ENCODE assay signal across 26 mouse cellular contexts in the genomic region with DNA sequence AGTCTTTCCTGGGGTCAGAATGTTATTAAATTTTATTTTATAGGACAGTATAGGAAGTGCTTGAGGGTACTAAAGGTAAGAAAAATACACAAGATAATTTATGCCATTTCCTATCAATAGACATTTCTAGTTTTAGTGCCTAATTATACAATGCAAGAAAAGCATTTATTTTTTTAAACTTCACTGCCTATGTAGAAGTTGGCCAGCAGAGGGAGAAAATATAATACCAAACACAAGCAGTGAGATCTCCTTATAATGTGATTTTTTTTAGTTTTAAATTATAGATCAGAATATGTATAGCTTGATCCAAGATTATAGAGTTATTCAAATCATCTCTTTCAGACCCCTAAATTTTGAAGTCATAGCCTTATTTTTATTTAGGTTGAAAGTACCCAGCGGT.
A peak's percentile ranks its signal among the peaks of the same experiment; 100 is the strongest.
DNase-seq lines count a peak whose midpoint lies in the region; ATAC-seq and TF ChIP-seq lines count a peak whose summit lies in the region.
"Had no signal": no experiment of that assay in that cellular context is flagged by ENCODE, and none has a peak within 500 bp of the region (broad histone marks: within the 10 kb centered on the region; RNA-seq: fewer than 3 reads in every experiment).

No protein-coding gene starts in this region.

- H3K27me3 ChIP-seq in hindbrain, postnatal 0 days (ENCODE audit: insufficient read depth, low read length): no peaks in the 10 kb centered on the region
- no peaks in the 10 kb centered on the region for H3K27me3 ChIP-seq in hindbrain, embryonic 10.5 days (ENCODE audit: insufficient read depth, poor library complexity, severe bottlenecking)
- no peaks in the 10 kb centered on the region for H3K27me3 ChIP-seq in midbrain, embryonic 14.5 days (ENCODE audit: control insufficient read depth, insufficient read depth, low read length)
- no peaks in the 10 kb centered on the region for H3K27me3 ChIP-seq in midbrain, embryonic 15.5 days (replicated peaks)
- H3K27me3 ChIP-seq in forebrain, embryonic 14.5 days (replicated peaks; ENCODE audit: control insufficient read depth, insufficient read depth, low read length): no peaks in the 10 kb centered on the region
- H3K27me3 ChIP-seq: embryonic facial prominence, embryonic 15.5 days; heart, embryonic 15.5 days; liver, embryonic 15.5 days; midbrain, embryonic 12.5 days; neural tube, embryonic 12.5 days had no signal

- H3K4me1 ChIP-seq in hindbrain, postnatal 0 days (ENCODE audit: insufficient read depth, low read length): no peaks in the 10 kb centered on the region
- H3K4me1 ChIP-seq in hindbrain, embryonic 10.5 days (replicated peaks): no peaks in the 10 kb centered on the region
- H3K4me1 ChIP-seq in midbrain, embryonic 14.5 days (ENCODE audit: control insufficient read depth, insufficient read depth, low read length): no peaks in the 10 kb centered on the region
- no peaks in the 10 kb centered on the region for H3K4me1 ChIP-seq in midbrain, embryonic 15.5 days
- H3K4me1 ChIP-seq in forebrain, embryonic 14.5 days (ENCODE audit: control insufficient read depth, insufficient read depth, low read length): no peaks in the 10 kb centered on the region
- H3K4me1 ChIP-seq: embryonic facial prominence, embryonic 15.5 days; heart, embryonic 15.5 days; limb, embryonic 10.5 days; liver, embryonic 15.5 days; midbrain, embryonic 12.5 days; neural tube, embryonic 12.5 days had no signal

- no peak overlapping the region for H3K4me3 ChIP-seq in hindbrain, postnatal 0 days (ENCODE audit: low read length)
- H3K4me3 ChIP-seq in hindbrain, embryonic 10.5 days: no peak overlapping the region
- H3K4me3 ChIP-seq in midbrain, embryonic 14.5 days (replicated peaks; ENCODE audit: low read depth, low read length): no peak overlapping the region
- no peak overlapping the region for H3K4me3 ChIP-seq in midbrain, embryonic 15.5 days
- no peak overlapping the region for H3K4me3 ChIP-seq in forebrain, embryonic 14.5 days (ENCODE audit: low read depth, low read length)
- H3K4me3 ChIP-seq: embryonic facial prominence, embryonic 15.5 days; heart, embryonic 15.5 days; limb, embryonic 10.5 days; liver, embryonic 15.5 days; midbrain, embryonic 12.5 days; neural tube, embryonic 12.5 days had no signal

- H3K27ac ChIP-seq in hindbrain, postnatal 0 days: no peak overlapping the region
- no peak overlapping the region for H3K27ac ChIP-seq in hindbrain, embryonic 10.5 days
- H3K27ac ChIP-seq in midbrain, embryonic 14.5 days (replicated peaks; ENCODE audit: low read depth, low read length): no peak overlapping the region
- no peak overlapping the region for H3K27ac ChIP-seq in midbrain, embryonic 15.5 days
- H3K27ac ChIP-seq in forebrain, embryonic 14.5 days (ENCODE audit: low read depth, low read length): no peak overlapping the region
- H3K27ac ChIP-seq: embryonic facial prominence, embryonic 15.5 days; heart, embryonic 15.5 days; hindbrain, embryonic 14.5 days; limb, embryonic 10.5 days; liver, embryonic 15.5 days; midbrain, embryonic 12.5 days; neural tube, embryonic 12.5 days had no signal

- ATAC-seq in hindbrain, postnatal 0 days: no peak
- no peak for ATAC-seq in midbrain, embryonic 14.5 days (ENCODE audit: low FRiP score, low TSS enrichment)
- ATAC-seq in midbrain, embryonic 15.5 days (replicated peaks): no peak
- no peak for ATAC-seq in forebrain, embryonic 14.5 days
- ATAC-seq in granulocyte monocyte progenitor cell, adult 5-6 weeks (replicated peaks; ENCODE audit: poor library complexity, severe bottlenecking): no peak
- ATAC-seq: activated CD4-positive, CD25-positive, alpha-beta regulatory T cell, adult 4 months; lung, postnatal 0 days had no signal

- H3K9ac ChIP-seq in hindbrain, postnatal 0 days (replicated peaks; ENCODE audit: low read length): no peak overlapping the region
- no peak overlapping the region for H3K9ac ChIP-seq in midbrain, embryonic 14.5 days (replicated peaks; ENCODE audit: low read length)
- H3K9ac ChIP-seq in midbrain, embryonic 15.5 days: no peak overlapping the region
- H3K9ac ChIP-seq in forebrain, embryonic 14.5 days (ENCODE audit: low read length): no peak overlapping the region
- H3K9ac ChIP-seq: embryonic facial prominence, embryonic 15.5 days; heart, embryonic 15.5 days; hindbrain, embryonic 14.5 days; liver, embryonic 15.5 days; midbrain, embryonic 12.5 days; neural tube, embryonic 12.5 days had no signal

- WGBS in hindbrain, postnatal 0 days: 90% methylated on average over 1 of the region's 1 CpGs
- WGBS in hindbrain, embryonic 10.5 days: 90% methylated on average over 1 of the region's 1 CpGs
- WGBS in midbrain, embryonic 14.5 days: 83% methylated on average over 1 of the region's 1 CpGs
- 93% methylated on average over 1 of the region's 1 CpGs for WGBS in midbrain, embryonic 15.5 days
- 87% methylated on average over 1 of the region's 1 CpGs for WGBS in forebrain, embryonic 14.5 days

- H3K9me3 ChIP-seq in hindbrain, postnatal 0 days (ENCODE audit: low read length): no peaks in the 10 kb centered on the region
- no peaks in the 10 kb centered on the region for H3K9me3 ChIP-seq in hindbrain, embryonic 10.5 days
- no peaks in the 10 kb centered on the region for H3K9me3 ChIP-seq in midbrain, embryonic 14.5 days (ENCODE audit: control insufficient read depth, low read length)
- no peaks in the 10 kb centered on the region for H3K9me3 ChIP-seq in midbrain, embryonic 15.5 days
- H3K9me3 ChIP-seq in forebrain, embryonic 14.5 days (replicated peaks; ENCODE audit: control insufficient read depth, low read length): no peaks in the 10 kb centered on the region
- H3K9me3 ChIP-seq: embryonic facial prominence, embryonic 15.5 days; heart, embryonic 15.5 days; limb, embryonic 10.5 days; liver, embryonic 15.5 days; midbrain, embryonic 12.5 days; neural tube, embryonic 12.5 days had no signal

- no peak overlapping the region for H3K4me2 ChIP-seq in hindbrain, postnatal 0 days (ENCODE audit: low read depth, low read length)
- H3K4me2 ChIP-seq in midbrain, embryonic 14.5 days (ENCODE audit: low read length): no peak overlapping the region
- H3K4me2 ChIP-seq in midbrain, embryonic 15.5 days: no peak overlapping the region
- no peak overlapping the region for H3K4me2 ChIP-seq in forebrain, embryonic 14.5 days (ENCODE audit: low read length)
- H3K4me2 ChIP-seq: embryonic facial prominence, embryonic 15.5 days; heart, embryonic 15.5 days; hindbrain, embryonic 14.5 days; liver, embryonic 15.5 days; midbrain, embryonic 12.5 days; neural tube, embryonic 12.5 days had no signal

- peak; percentile 39 for TF ChIP-seq CTCF in hindbrain, postnatal 0 days (IDR thresholded peaks at IDR 0.05; ENCODE audit: low read depth)

- no peaks in the 10 kb centered on the region for H3K36me3 ChIP-seq in hindbrain, postnatal 0 days (ENCODE audit: insufficient read depth, low read length)
- no peaks in the 10 kb centered on the region for H3K36me3 ChIP-seq in hindbrain, embryonic 10.5 days
- no peaks in the 10 kb centered on the region for H3K36me3 ChIP-seq in midbrain, embryonic 14.5 days (ENCODE audit: control insufficient read depth, insufficient read depth, low read length)
- no peaks in the 10 kb centered on the region for H3K36me3 ChIP-seq in midbrain, embryonic 15.5 days (replicated peaks)
- no peaks in the 10 kb centered on the region for H3K36me3 ChIP-seq in forebrain, embryonic 14.5 days (ENCODE audit: control insufficient read depth, insufficient read depth, low read length)
- H3K36me3 ChIP-seq: embryonic facial prominence, embryonic 15.5 days; heart, embryonic 15.5 days; limb, embryonic 10.5 days; liver, embryonic 15.5 days; midbrain, embryonic 12.5 days; neural tube, embryonic 12.5 days had no signal

- DNase-seq in hindbrain, postnatal 0 days (ENCODE audit: low spot score): peak; percentile 34
- DNase-seq in hindbrain, embryonic 10.5 days (ENCODE audit: low spot score): no peak
- DNase-seq in midbrain, embryonic 14.5 days: peak; percentile 29
- peak; percentile 31 for DNase-seq in forebrain, embryonic 14.5 days (ENCODE audit: low spot score)
- no peak for DNase-seq in kidney, postnatal 25 days
- DNase-seq: adrenal gland, adult 8-10 months; cerebellum, adult 9-11 months; gastrocnemius, postnatal 25 days; heart, postnatal 36 days; kidney, adult 9 months; kidney, postnatal 4 days; layer of hippocampus, adult 9-11 months; liver; retina, postnatal 1 day; thymus, postnatal 14 days had no signal

Comparison
In these comparisons a context has a peak if more than half of its experiments do, and no peak if none do; other contexts are left out.
1. DNase-seq: peak in hindbrain, postnatal 0 days (single experiment), midbrain, embryonic 14.5 days (single experiment) and forebrain, embryonic 14.5 days (single experiment); none in hindbrain, embryonic 10.5 days (single experiment) and kidney, postnatal 25 days (0 of 2).